ENCODE assay signal across 8 mouse cellular contexts in genomic region chr8:120230081-120230480, GRCm38 (mm10). TPM values are rescaled to one million over a fixed set of nuclear protein-coding genes. Genes with fewer than 3 reads are reported as not detected.
DNase-seq lines count a peak whose midpoint lies in the region; ATAC-seq and TF ChIP-seq lines count a peak whose summit lies in the region.

No protein-coding gene starts in this region.

- DNase-seq in kidney, postnatal 0 days (ENCODE audit: low spot score), result no peak
- no peak for DNase-seq in kidney, adult 8-10 months
- no peak for DNase-seq in embryonic facial prominence, embryonic 11.5 days (ENCODE audit: low spot score)
- no peak for DNase-seq in hindbrain, postnatal 0 days (ENCODE audit: low spot score)
- DNase-seq in thymus, postnatal 10 days (ENCODE audit: low spot score in 2 of 2), result no peak
- DNase-seq in cerebellum, postnatal 4 days (ENCODE audit: low spot score in 2 of 2), result no peak
- DNase-seq in kidney, postnatal 10 days, result no peak

- H3K4me1 ChIP-seq in kidney, postnatal 0 days (replicated peaks; ENCODE audit: insufficient read depth, low read length), result peaks cover 41% of the 10 kb centered on the region
- peaks cover 32% of the 10 kb centered on the region for H3K4me1 ChIP-seq in embryonic facial prominence, embryonic 11.5 days (ENCODE audit: control insufficient read depth, insufficient read depth, low read length)
- H3K4me1 ChIP-seq in hindbrain, postnatal 0 days (ENCODE audit: insufficient read depth, low read length), result peaks cover 45% of the 10 kb centered on the region; the same call in 1 of the 2 replicates

- peak overlapping the region; percentile 59 for H3K4me3 ChIP-seq in kidney, postnatal 0 days (replicated peaks; ENCODE audit: low read depth, low read length)
- peak overlapping the region; percentile 72 for H3K4me3 ChIP-seq in embryonic facial prominence, embryonic 11.5 days (ENCODE audit: low read depth, low read length)
- peak overlapping the region; percentile 54 for H3K4me3 ChIP-seq in hindbrain, postnatal 0 days (ENCODE audit: low read length)
- peak overlapping the region; percentile 28 for H3K4me3 ChIP-seq in myocyte

- WGBS in kidney, postnatal 0 days, result 15% methylated on average over 22 of the region's 22 CpGs
- 4% methylated on average over 22 of the region's 22 CpGs for WGBS in embryonic facial prominence, embryonic 11.5 days
- WGBS in hindbrain, postnatal 0 days, result 17% methylated on average over 22 of the region's 22 CpGs

- no peak overlapping the region for H3K27ac ChIP-seq in kidney, postnatal 0 days
- H3K27ac ChIP-seq in embryonic facial prominence, embryonic 11.5 days (replicated peaks; ENCODE audit: low read depth, low read length), result no peak overlapping the region
- H3K27ac ChIP-seq in hindbrain, postnatal 0 days, result no peak overlapping the region

- H3K27me3 ChIP-seq in kidney, postnatal 0 days (ENCODE audit: insufficient read depth, low read length), result peaks cover 5% of the 10 kb centered on the region; the same call in 1 of the 2 replicates
- no peaks in the 10 kb centered on the region; the same call in 1 of the 2 replicates for H3K27me3 ChIP-seq in embryonic facial prominence, embryonic 11.5 days (ENCODE audit: control insufficient read depth, insufficient read depth, low read length)
- no peaks in the 10 kb centered on the region for H3K27me3 ChIP-seq in hindbrain, postnatal 0 days (ENCODE audit: insufficient read depth, low read length)
- H3K27me3 ChIP-seq in myocyte (ENCODE audit: control insufficient read depth, insufficient read depth, insufficient read length), result no peaks in the 10 kb centered on the region

- no peak for TF ChIP-seq CTCF in kidney, postnatal 0 days (IDR thresholded peaks at IDR 0.05; ENCODE audit: low read depth)
- no peak for TF ChIP-seq CTCF in hindbrain, postnatal 0 days (IDR thresholded peaks at IDR 0.05; ENCODE audit: low read depth)

- H3ac ChIP-seq in myocyte (ENCODE audit: control insufficient read depth, insufficient read length), result peak overlapping the region; percentile 56

- peak overlapping the region; percentile 95 for H3K4me2 ChIP-seq in kidney, postnatal 0 days (ENCODE audit: low read length)
- H3K4me2 ChIP-seq in embryonic facial prominence, embryonic 11.5 days (ENCODE audit: low read depth, low read length), result peak overlapping the region; percentile 99
- peak overlapping the region; percentile 80 for H3K4me2 ChIP-seq in hindbrain, postnatal 0 days (ENCODE audit: low read depth, low read length)
- H3K4me2 ChIP-seq in myocyte (ENCODE audit: low read depth), result peak overlapping the region; percentile 75

- H3K9me3 ChIP-seq in kidney, postnatal 0 days (replicated peaks; ENCODE audit: low read length), result no peaks in the 10 kb centered on the region
- H3K9me3 ChIP-seq in embryonic facial prominence, embryonic 11.5 days (replicated peaks; ENCODE audit: control insufficient read depth, low read length), result no peaks in the 10 kb centered on the region
- no peaks in the 10 kb centered on the region for H3K9me3 ChIP-seq in hindbrain, postnatal 0 days (ENCODE audit: low read length)

- peak overlapping the region; percentile 65 for H3K9ac ChIP-seq in kidney, postnatal 0 days (ENCODE audit: low read depth, low read length)
- peak overlapping the region; percentile 78 for H3K9ac ChIP-seq in embryonic facial prominence, embryonic 11.5 days (replicated peaks; ENCODE audit: low read length)
- peak overlapping the region; percentile 70; the same call in 1 of the 2 replicates for H3K9ac ChIP-seq in hindbrain, postnatal 0 days (replicated peaks; ENCODE audit: low read length)

- peaks cover 27% of the 10 kb centered on the region for H3K79me2 ChIP-seq in myocyte (ENCODE audit: control insufficient read depth, insufficient read depth)

- ATAC-seq in kidney, postnatal 0 days (replicated peaks; ENCODE audit: low FRiP score, low read depth), result no peak
- 0 out of 2 replicates have a peak, but pooled peaks have one; percentile 12 for ATAC-seq in embryonic facial prominence, embryonic 11.5 days (replicated peaks; ENCODE audit: insufficient number of reproducible peaks, low FRiP score, low TSS enrichment, low read depth)
- no peak for ATAC-seq in hindbrain, postnatal 0 days

- H3K36me3 ChIP-seq in kidney, postnatal 0 days (ENCODE audit: insufficient read depth, low read length), result no peaks in the 10 kb centered on the region
- no peaks in the 10 kb centered on the region for H3K36me3 ChIP-seq in embryonic facial prominence, embryonic 11.5 days (replicated peaks; ENCODE audit: control insufficient read depth, insufficient read depth, low read depth, low read length)
- no peaks in the 10 kb centered on the region for H3K36me3 ChIP-seq in hindbrain, postnatal 0 days (ENCODE audit: insufficient read depth, low read length)
- no peaks in the 10 kb centered on the region for H3K36me3 ChIP-seq in myocyte (ENCODE audit: control insufficient read depth, insufficient read depth)

- no peak for TF ChIP-seq POLR2A in myocyte (IDR thresholded peaks at IDR 0.05; ENCODE audit: insufficient read length, low read depth)

TF ChIP-seq in myocyte, 11 proteins besides CTCF, POLR2A, EP300 and RAD21:
- TF ChIP-seq MYOG (IDR thresholded peaks at IDR 0.05; ENCODE audit: control insufficient read depth in 1 of 3, insufficient read depth in 1 of 3, insufficient read length in 2 of 3, low read depth in 2 of 3) (no peak), USF1 (IDR thresholded peaks at IDR 0.05; ENCODE audit: low read depth) (no peak), MAX (IDR thresholded peaks at IDR 0.05; ENCODE audit: low read depth) (no peak), POLR2AphosphoS2 (IDR thresholded peaks at IDR 0.05; ENCODE audit: insufficient read length, low read depth) (no peak), SRF (IDR thresholded peaks at IDR 0.05; ENCODE audit: control insufficient read depth, insufficient read length, low read depth) (no peak), TCF3 (IDR thresholded peaks at IDR 0.05; ENCODE audit: insufficient read length, low read depth) (no peak), TCF12 (IDR thresholded peaks at IDR 0.05; ENCODE audit: insufficient read depth, poor library complexity, severe bottlenecking) (no peak)

RNA-seq across cellular contexts. Expression of gene Gse1, which starts 1.8 kb away (rescaled TPM):
- polyA plus RNA-seq in kidney, postnatal 0 days (2015; fragmentation: Nextera tagmentation; extraction: Ambion mirVana), result 5.9 and 8.4 TPM in 2 replicates
- 7.5 and 8.1 TPM in 2 replicates for polyA plus RNA-seq in embryonic facial prominence, embryonic 11.5 days (2014; fragmentation: Nextera tagmentation; extraction: Ambion mirVana)
- total RNA-seq in hindbrain, postnatal 0 days (2014; rRNA removed), result 37.5 and 48.3 TPM in 2 replicates
- 12.3 and 13.4 TPM in 2 replicates for polyA plus RNA-seq in hindbrain, postnatal 0 days (2015; fragmentation: Nextera tagmentation; extraction: Ambion mirVana)
- 14.7 TPM for polyA plus RNA-seq in myocyte (2012; fragmentation: generic; extraction: Trizol)

RNA-seq across cellular contexts. Expression of gene Fam92b, which starts 52.8 kb away (rescaled TPM):
- not detected in 2 replicates for polyA plus RNA-seq in kidney, postnatal 0 days (2015; fragmentation: Nextera tagmentation; extraction: Ambion mirVana)
- polyA plus RNA-seq in embryonic facial prominence, embryonic 11.5 days (2014; fragmentation: Nextera tagmentation; extraction: Ambion mirVana), result 1.4 and 1.5 TPM in 2 replicates
- total RNA-seq in hindbrain, postnatal 0 days (2014; rRNA removed), result 1.2 and 3.3 TPM in 2 replicates
- polyA plus RNA-seq in hindbrain, postnatal 0 days (2015; fragmentation: Nextera tagmentation; extraction: Ambion mirVana), result 1.6 and 2.0 TPM in 2 replicates
- polyA plus RNA-seq in myocyte (2012; fragmentation: generic; extraction: Trizol), result not detected
